Mouse (Mus musculus) frontal cortex, postnatal 14 days (tissue): ENCODE measurements around the gene Slc45a3.

Experiments
- DNase-seq, 2 experiments: peaks; one replicate each; pipeline ENCODE4 v3.0.0; 2022; ENCODE audit warnings: low spot score in 2 of 2

Slc45a3 gene

GRCm38 (mm10) chr1:132026925-132027646 is 64.3 kb downstream of the Slc45a3 start:
- no peak for DNase-seq

DNA sequence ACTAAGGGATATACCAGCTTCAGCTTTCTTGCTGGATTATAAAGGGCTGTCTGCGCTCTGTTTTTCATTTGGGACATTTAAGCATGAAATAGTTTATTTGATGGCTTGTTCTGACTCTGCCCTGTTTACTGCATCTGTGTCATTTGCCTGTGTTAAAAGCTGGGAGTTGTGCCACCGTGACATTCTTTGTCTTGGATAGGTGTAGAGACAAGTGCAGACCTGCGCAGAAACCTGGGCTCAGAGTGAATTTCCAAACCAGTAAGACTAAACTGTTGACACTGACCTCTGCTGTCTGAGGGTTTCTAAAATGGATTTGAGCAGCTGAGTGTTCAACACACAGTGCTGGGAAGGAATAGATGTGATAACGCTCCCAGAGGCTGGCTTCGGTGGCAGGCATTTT is 65.2 kb downstream of the Slc45a3 start:
- DNase-seq: no peak

DNA sequence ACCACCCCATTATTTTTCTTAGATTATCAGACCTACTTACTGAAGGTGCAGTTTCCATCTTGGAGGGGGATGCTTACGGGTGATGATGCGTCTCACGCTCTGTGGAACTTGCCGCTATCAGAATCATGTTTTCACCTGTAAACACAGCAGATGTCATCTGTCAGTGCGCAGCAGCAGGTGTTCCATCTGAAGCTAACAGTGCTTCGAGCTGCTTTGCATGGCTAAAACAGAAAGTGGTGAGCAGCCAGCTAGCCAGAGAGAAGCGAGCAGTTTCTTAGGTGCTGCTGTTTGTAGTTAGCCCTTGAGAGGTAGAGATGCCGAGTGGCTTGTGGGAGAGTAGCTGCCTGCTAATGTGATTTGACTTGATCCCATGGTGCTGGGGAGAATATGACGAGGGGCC is 65.6 kb downstream of the Slc45a3 start:
- DNase-seq: no peak

- no peak for DNase-seq
Measured at GRCm38 (mm10) chr1:132030574-132030973, 67.8 kb downstream of the Slc45a3 start.

- DNase-seq: no peak
Measured at GRCm38 (mm10) chr1:132032172-132032571, 69.4 kb downstream of the Slc45a3 start.
